Mouse (Mus musculus) forebrain, postnatal 0 days (tissue): Measurements from ENCODE around the gene Bcorl1. TPM values are rescaled to one million over a fixed set of nuclear protein-coding genes. Genes with fewer than 3 reads are reported as not detected.

Experiments
- ATAC-seq: fragments of 200-750 bp; cut with Nextera tagmentation; 2 replicates; pipeline ENCODE4 v1.8.0; 2017; ENCODE audit warnings: mild to moderate bottlenecking, moderate library complexity
- DNase-seq: peaks from one replicate; pipeline ENCODE4 v3.0.0-alpha.2; 2015
- H3K27ac ChIP-seq: fragments of 300-500 bp; sonication (generic); 2 replicates; pipeline ENCODE4 v1.5.1; 2014; ENCODE audit warnings: low read depth, mild to moderate bottlenecking, antibody characterized with exemption, low read length, moderate library complexity, mixed read lengths
- H3K27me3 ChIP-seq: fragments of 300-500 bp; sonication (generic); 2 replicates; pipeline ENCODE4 v1.6.1; 2014; ENCODE audit warnings: mild to moderate bottlenecking, low read length, mixed read lengths; ENCODE audit not compliant: insufficient read depth
- H3K36me3 ChIP-seq: fragments of 300-500 bp; sonication (generic); 2 replicates; pipeline ENCODE4 v1.6.1; 2014; ENCODE audit warnings: mild to moderate bottlenecking, moderate library complexity; ENCODE audit not compliant: insufficient read depth
- H3K4me1 ChIP-seq: fragments of 300-500 bp; sonication (generic); 2 replicates; pipeline ENCODE4 v1.6.1; 2014; ENCODE audit warnings: antibody characterized with exemption; ENCODE audit not compliant: insufficient read depth
- H3K4me2 ChIP-seq: fragments of 300-500 bp; sonication (generic); 2 replicates; pipeline ENCODE4 v1.6.1; 2014; ENCODE audit warnings: low read depth, mild to moderate bottlenecking, moderate library complexity
- H3K4me3 ChIP-seq: fragments of 300-500 bp; sonication (generic); 2 replicates; pipeline ENCODE4 v1.5.1; 2014; ENCODE audit warnings: low read depth, low read length, mixed read lengths
- H3K9ac ChIP-seq: fragments of 300-500 bp; sonication (generic); 2 replicates; pipeline ENCODE4 v1.6.1; 2014; ENCODE audit warnings: mild to moderate bottlenecking
- H3K9me3 ChIP-seq: fragments of 300-500 bp; sonication (generic); 2 replicates; pipeline ENCODE4 v1.6.1; 2016; ENCODE audit warnings: low read length
- CTCF ChIP-seq: sonication (generic); IDR thresholded peaks from 2 replicates; pipeline ENCODE4 v1.5.1; 2016; ENCODE audit warnings: antibody characterized with exemption, control low read depth, low read depth
- WGBS: fragments of 180-500 bp; shearing (Covaris S2); extraction: QIAGEN DNeasy Blood & Tissue Kit; methylation state at CpG from one replicate; pipeline ENCODE4 v1.1.7; 2014; 5-methylcytosine and 5-hydroxymethylcytosine counted together
- polyA plus RNA-seq: library from polyadenylated mRNA; unstranded; fragments of >200 nt; fragmentation: Nextera tagmentation; extraction: Ambion mirVana; gene quantifications from 2 replicates; pipeline ENCODE4 v1.2.1, GENCODE M21; 2015
- total RNA-seq: library from RNA; depleted of rRNA; stranded (reverse); fragments of >200 nt; gene quantifications from 2 replicates; pipeline ENCODE4 v1.2.3, GENCODE M21; 2014

The Bcorl1 gene
- total and polyA plus RNA-seq, 2 experiments from 2014 or later = 4.6 to 8.5 TPM

GRCm38 (mm10) chrX:48441548-48441947 is 100.4 kb downstream of the Bcorl1 start:
- H3K9ac ChIP-seq = no peak overlapping the region
- no peaks in the 10 kb centered on the region for H3K27me3 ChIP-seq
- no peak overlapping the region for H3K27ac ChIP-seq
- H3K4me3 ChIP-seq = no peak overlapping the region
- no peak for TF ChIP-seq CTCF
- no peaks in the 10 kb centered on the region for H3K4me1 ChIP-seq
- DNase-seq (no peak), ATAC-seq (no peak)
- no peaks in the 10 kb centered on the region for H3K36me3 ChIP-seq
- H3K9me3 ChIP-seq = no peaks in the 10 kb centered on the region
- H3K4me2 ChIP-seq = no peak overlapping the region
- 85% methylated on average over 6 of the region's 6 CpGs for WGBS

- TF ChIP-seq CTCF = no peak
- WGBS = 85% methylated on average over 7 of the region's 7 CpGs
These were observed 100.8 kb downstream of the Bcorl1 start for GRCm38 (mm10) chrX:48441954-48442353.

GRCm38 (mm10) chrX:48444677-48445076 is 103.5 kb downstream of the Bcorl1 start:
- H3K27me3 ChIP-seq = no peaks in the 10 kb centered on the region
- no peaks in the 10 kb centered on the region for H3K36me3 ChIP-seq
- no peak overlapping the region for H3K27ac ChIP-seq
- WGBS = 87% methylated on average over 4 of the region's 4 CpGs
- ATAC-seq = no peak
- DNase-seq = no peak
- no peak overlapping the region for H3K4me2 ChIP-seq
- no peak overlapping the region for H3K4me3 ChIP-seq
- H3K9ac ChIP-seq = no peak overlapping the region
- H3K4me1 ChIP-seq = no peaks in the 10 kb centered on the region
- TF ChIP-seq CTCF = no peak
- no peaks in the 10 kb centered on the region for H3K9me3 ChIP-seq

More at GRCm38 (mm10) chrX:48441954-48442353, 100.8 kb downstream of the Bcorl1 start:
- H3K9me3 ChIP-seq = no peaks in the 10 kb centered on the region
- ATAC-seq (no peak), DNase-seq (no peak)
- no peak overlapping the region for H3K4me2 ChIP-seq
- no peak overlapping the region for H3K4me3 ChIP-seq
- H3K27ac ChIP-seq = no peak overlapping the region
- no peak overlapping the region for H3K9ac ChIP-seq
- H3K36me3 ChIP-seq = no peaks in the 10 kb centered on the region
- no peaks in the 10 kb centered on the region for H3K4me1 ChIP-seq
- H3K27me3 ChIP-seq = no peaks in the 10 kb centered on the region

GRCm38 (mm10) chrX:48449646-48450045 is 108.5 kb downstream of the Bcorl1 start:
- DNase-seq = no peak
- no peaks in the 10 kb centered on the region for H3K9me3 ChIP-seq
- no peaks in the 10 kb centered on the region for H3K36me3 ChIP-seq
- no peaks in the 10 kb centered on the region for H3K27me3 ChIP-seq
- H3K4me1 ChIP-seq = no peaks in the 10 kb centered on the region
- H3K9ac ChIP-seq = no peak overlapping the region
- no peak overlapping the region for H3K27ac ChIP-seq
- 40% methylated on average over 10 of the region's 10 CpGs for WGBS
- no peak overlapping the region for H3K4me2 ChIP-seq
- no peak for ATAC-seq
- no peak overlapping the region for H3K4me3 ChIP-seq
- no peak for TF ChIP-seq CTCF

GRCm38 (mm10) chrX:48452231-48452890 is 111.2 kb downstream of the Bcorl1 start:
- Histone ChIP-seq H3K9me3 (no peaks in the 10 kb centered on the region), H3K4me2 (peak overlapping the region; percentile 42; the same call in 1 of the 2 replicates), H3K27ac (no peak overlapping the region), H3K4me1 (no peaks in the 10 kb centered on the region), H3K4me3 (no peak overlapping the region), H3K36me3 (no peaks in the 10 kb centered on the region), H3K9ac (no peak overlapping the region), H3K27me3 (no peaks in the 10 kb centered on the region)
- no peak for TF ChIP-seq CTCF
- no peak for ATAC-seq
- WGBS = 51% methylated on average over 9 of the region's 9 CpGs
- no peak for DNase-seq

GRCm38 (mm10) chrX:48452931-48453673 is 111.9 kb downstream of the Bcorl1 start:
- no peak for DNase-seq
- peak overlapping the region; percentile 34 for H3K4me3 ChIP-seq
- H3K36me3 ChIP-seq = no peaks in the 10 kb centered on the region
- TF ChIP-seq CTCF = no peak
- ATAC-seq = 0 out of 2 replicates have a peak, but pooled peaks have one; percentile 4
- no peak overlapping the region for H3K9ac ChIP-seq
- H3K4me2 ChIP-seq = peak overlapping the region; percentile 42
- H3K9me3 ChIP-seq = no peaks in the 10 kb centered on the region
- no peaks in the 10 kb centered on the region for H3K27me3 ChIP-seq
- H3K4me1 ChIP-seq = no peaks in the 10 kb centered on the region
- WGBS = 26% methylated on average over 63 of the region's 71 CpGs
- no peak overlapping the region for H3K27ac ChIP-seq

GRCm38 (mm10) chrX:48453736-48454494 is 112.8 kb downstream of the Bcorl1 start:
- TF ChIP-seq CTCF = no peak

More at GRCm38 (mm10) chrX:48453736-48454494, 112.8 kb downstream of the Bcorl1 start:
- H3K4me2 ChIP-seq = peak overlapping the region; percentile 42
- ATAC-seq (peak; percentile 69), DNase-seq (peak; percentile 31)
- no peaks in the 10 kb centered on the region for H3K36me3 ChIP-seq
- no peak overlapping the region for H3K27ac ChIP-seq
- H3K9me3 ChIP-seq = no peaks in the 10 kb centered on the region
- H3K4me1 ChIP-seq = no peaks in the 10 kb centered on the region
- peak overlapping the region; percentile 34 for H3K4me3 ChIP-seq
- no peak overlapping the region for H3K9ac ChIP-seq
- H3K27me3 ChIP-seq = no peaks in the 10 kb centered on the region
- 29% methylated on average over 59 of the region's 91 CpGs for WGBS
